Mouse (Mus musculus) ES-E14 (cell line): Measurements from ENCODE around the gene Epb41l5.

ENCODE experiments used
- HCFC1 ChIP-seq: IDR thresholded peaks from 2 replicates; pipeline ENCODE4 v1.6.1; 2012; ENCODE audit warnings: low read length, inconsistent platforms, borderline replicate concordance; ENCODE audit not compliant: insufficient read depth
- ZC3H11A ChIP-seq: IDR thresholded peaks from 2 replicates; pipeline ENCODE4 v1.6.1; 2012; ENCODE audit warnings: low read depth, mild to moderate bottlenecking, inconsistent platforms, low read length, borderline replicate concordance

GRCm38 (mm10) chr1:119510409-119510808 is 138.4 kb downstream of the Epb41l5 start:
- TF ChIP-seq HCFC1 (no peak), ZC3H11A (no peak)
